Mouse (Mus musculus) brain, embryonic 14.5 days (tissue): ENCODE results near the gene Ldlrad3.

Source experiments
- CTCF ChIP-seq: fragments of 200-500 bp; IDR thresholded peaks from 2 replicates; pipeline ENCODE4 v1.5.1; 2012; ENCODE audit warnings: inconsistent platforms, mild to moderate bottlenecking, moderate library complexity, borderline replicate concordance; ENCODE audit not compliant: insufficient read depth, insufficient read length; ENCODE audit errors: extremely low read depth
- POLR2A ChIP-seq: fragments of 200-500 bp; IDR thresholded peaks from 2 replicates; pipeline ENCODE4 v1.6.1; 2012; ENCODE audit warnings: mild to moderate bottlenecking, inconsistent platforms, borderline replicate concordance; ENCODE audit not compliant: poor library complexity, insufficient read depth, insufficient read length, severe bottlenecking; ENCODE audit errors: extremely low read depth

GRCm38 (mm10) chr2:101961391-101961790, 224.8 kb downstream of the Ldlrad3 start:
- no peak for TF ChIP-seq POLR2A
- no peak for TF ChIP-seq CTCF
